Mouse (Mus musculus) liver, embryonic 14.5 days (tissue): Measurements from ENCODE around the gene Rbak.

Source experiments
- CTCF ChIP-seq: IDR thresholded peaks from 2 replicates; pipeline ENCODE4 v1.5.1; 2016; ENCODE audit warnings: antibody characterized with exemption, low read depth, control low read depth
- EP300 ChIP-seq: IDR thresholded peaks from 2 replicates; pipeline ENCODE4 v1.6.1; 2016; ENCODE audit warnings: antibody characterized with exemption, low read depth

DNA sequence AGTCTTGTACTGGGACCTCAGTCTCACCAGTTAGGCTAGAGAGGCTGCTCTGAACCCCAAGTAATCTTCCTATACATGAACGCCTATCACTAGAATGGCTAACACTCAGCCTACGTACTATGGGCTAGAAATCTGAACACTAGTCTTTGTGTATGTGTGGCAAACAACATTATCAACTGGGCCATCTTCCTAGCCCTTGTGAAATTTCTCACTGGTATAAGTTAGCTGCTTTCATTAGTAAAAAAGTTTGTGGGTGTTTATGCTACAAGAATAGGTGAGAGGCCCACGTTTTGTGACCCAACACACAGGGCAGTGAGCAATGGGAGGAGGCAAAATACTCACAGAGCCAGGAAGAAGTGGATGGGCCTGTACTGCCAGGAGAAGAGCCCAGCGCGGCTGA lies 40.4 kb upstream of the Rbak start:
- TF ChIP-seq EP300 (no peak), CTCF (no peak)
